Mouse (Mus musculus) MEL (cell line): ENCODE data around the gene Cmss1.

Experiments used
- CTCF ChIP-seq, 3 experiments: IDR thresholded peaks in 2 of 3; conservative IDR thresholded peaks in 1 of 3; 2 replicates each; pipeline ENCODE4 v1.5.1; 2011 to 2012; ENCODE audit warnings: low read length in 3 of 3, low read depth in 2 of 3, mild to moderate bottlenecking in 2 of 3, improper control_type of control experiment in 1 of 3, inconsistent platforms in 1 of 3, mixed read lengths in 1 of 3, moderate library complexity in 1 of 3; ENCODE audit not compliant: control insufficient read depth in 1 of 3, insufficient read depth in 1 of 3, poor library complexity in 1 of 3, severe bottlenecking in 1 of 3
- E2F4 ChIP-seq: IDR thresholded peaks from 2 replicates; pipeline ENCODE4 v1.6.1; 2011; ENCODE audit warnings: low read depth, low read length, improper control_type of control experiment, borderline replicate concordance
- EP300 ChIP-seq, 2 experiments: IDR thresholded peaks; 2 replicates each; pipeline ENCODE4 v1.6.1; 2011; ENCODE audit warnings: improper control_type of control experiment in 2 of 2, low read length in 2 of 2, low read depth in 1 of 2, mild to moderate bottlenecking in 1 of 2
- HCFC1 ChIP-seq: IDR thresholded peaks from 2 replicates; pipeline ENCODE4 v1.6.1; 2012; ENCODE audit warnings: low read depth, mild to moderate bottlenecking, inconsistent platforms, low read length, improper control_type of control experiment, moderate library complexity
- JUND ChIP-seq: IDR thresholded peaks from 2 replicates; pipeline ENCODE4 v1.6.1; 2011; ENCODE audit warnings: low read depth, mild to moderate bottlenecking, improper control_type of control experiment, low read length
- KAT2A ChIP-seq: conservative IDR thresholded peaks from 2 replicates; pipeline ENCODE4 v1.6.1; 2012; ENCODE audit warnings: low read depth, low read length, improper control_type of control experiment, inconsistent platforms
- MYC ChIP-seq: IDR thresholded peaks from 2 replicates; pipeline ENCODE4 v1.6.1; 2011; ENCODE audit warnings: low read depth, mild to moderate bottlenecking, low read length, improper control_type of control experiment, moderate library complexity
- NELFE ChIP-seq: IDR thresholded peaks from 2 replicates; pipeline ENCODE4 v1.6.1; 2011; ENCODE audit warnings: low read depth, low read length, improper control_type of control experiment
- POLR2A ChIP-seq, 2 experiments: IDR thresholded peaks; 2 replicates each; pipeline ENCODE4 v1.6.1; 2011 to 2012; ENCODE audit warnings: low read length in 2 of 2, mild to moderate bottlenecking in 2 of 2, control low read depth in 1 of 2, improper control_type of control experiment in 1 of 2, low read depth in 1 of 2, moderate library complexity in 1 of 2; ENCODE audit not compliant: control insufficient read depth in 1 of 2, insufficient read depth in 1 of 2, poor library complexity in 1 of 2
- UBTF ChIP-seq: IDR thresholded peaks from 2 replicates; pipeline ENCODE4 v1.6.1; 2012; ENCODE audit warnings: low read depth, mild to moderate bottlenecking, inconsistent platforms, low read length, improper control_type of control experiment, moderate library complexity, borderline replicate concordance; ENCODE audit not compliant: insufficient read depth
- USF1 ChIP-seq: IDR thresholded peaks from 2 replicates; pipeline ENCODE4 v1.6.1; 2014; ENCODE audit warnings: low read depth, mild to moderate bottlenecking, inconsistent platforms, low read length, improper control_type of control experiment, moderate library complexity

DNA sequence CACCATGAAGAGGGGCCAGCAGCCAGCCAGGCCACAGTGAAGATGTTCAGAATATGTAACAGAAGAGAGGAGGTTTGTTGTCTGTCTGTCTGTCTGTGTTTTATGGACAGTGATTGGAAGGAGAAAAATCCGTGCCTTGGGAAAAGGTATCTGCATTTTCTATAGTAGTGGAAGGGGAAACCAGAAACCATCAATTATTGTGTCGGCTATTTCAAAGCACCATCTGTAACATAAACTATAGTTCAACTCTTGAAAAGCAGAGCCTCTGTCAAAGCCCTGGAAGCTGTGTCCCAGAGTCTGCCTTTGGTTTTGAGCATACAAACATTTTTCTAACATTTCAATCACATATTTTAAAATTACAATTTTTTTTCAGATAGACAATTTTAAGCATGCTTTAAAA is 55.8 kb downstream of the Cmss1 start:
- TF ChIP-seq UBTF: no peak
- TF ChIP-seq POLR2A (IDR thresholded peaks at IDR 0.05; ENCODE audit: control insufficient read depth in 1 of 2, insufficient read depth in 1 of 2, low read depth in 1 of 2, low read length in 2 of 2, poor library complexity in 1 of 2): no peak
- TF ChIP-seq E2F4: no peak
- TF ChIP-seq JUND: no peak
- TF ChIP-seq HCFC1: no peak
- no peak for TF ChIP-seq CTCF (IDR thresholded peaks at IDR 0.05 in 2 of 3, conservative IDR thresholded peaks at IDR 0.05 in 1 of 3; ENCODE audit: control insufficient read depth in 1 of 3, insufficient read depth in 1 of 3, low read depth in 2 of 3, low read length in 3 of 3, poor library complexity in 1 of 3, severe bottlenecking in 1 of 3)
- no peak for TF ChIP-seq EP300 (IDR thresholded peaks at IDR 0.05; ENCODE audit: low read depth in 1 of 2, low read length in 2 of 2)
- no peak for TF ChIP-seq USF1
- no peak for TF ChIP-seq NELFE
- TF ChIP-seq MYC: no peak
- TF ChIP-seq KAT2A: no peak
